Mouse (Mus musculus): ENCODE data around the gene Auts2. TPM values are rescaled to one million over a fixed set of nuclear protein-coding genes. Genes with fewer than 3 reads are reported as not detected.
A peak's percentile ranks its signal among the peaks of the same experiment; 100 is the strongest.

The Auts2 gene
- total RNA-seq, 2 experiments from 2014 or later: 19.4 to 30.5 TPM

- intact Hi-C loops (cut with DNase I; ENCODE audit: low total_unique reads): no loop called here
- no peak for DNase-seq
Measured at GRCm38 (mm10) chr5:132220376-132220930, 322.7 kb downstream of the Auts2 start.

- DNase-seq: no peak
Measured at GRCm38 (mm10) chr5:132216143-132216542, 327.0 kb downstream of the Auts2 start.

GRCm38 (mm10) chr5:132212446-132212845 is 330.7 kb downstream of the Auts2 start:
- DNase-seq: no peak
- intact Hi-C loops (cut with DNase I; ENCODE audit: low total_unique reads): no loop called here

More at GRCm38 (mm10) chr5:132216143-132216542, 327.0 kb downstream of the Auts2 start:
- intact Hi-C loops (cut with DNase I; ENCODE audit: low total_unique reads): no loop called here

- no peak for DNase-seq
- intact Hi-C loops (cut with DNase I; ENCODE audit: low total_unique reads): no loop called here
Measured at GRCm38 (mm10) chr5:132209694-132210093, 333.4 kb downstream of the Auts2 start.

- no peak for DNase-seq
- intact Hi-C loops (cut with DNase I; ENCODE audit: low total_unique reads): no loop called here
Measured at GRCm38 (mm10) chr5:132206220-132206619, 336.9 kb downstream of the Auts2 start.

- no peak for DNase-seq
- intact Hi-C loops (cut with DNase I; ENCODE audit: low total_unique reads): no loop called here
Measured at GRCm38 (mm10) chr5:132203846-132204245, 339.3 kb downstream of the Auts2 start.

- DNase-seq: peak; percentile 14
- intact Hi-C loops (cut with DNase I; ENCODE audit: low total_unique reads): no loop called here
Measured at GRCm38 (mm10) chr5:132201077-132201645, 342.0 kb downstream of the Auts2 start.

GRCm38 (mm10) chr5:132200595-132200994 is 342.5 kb downstream of the Auts2 start:
- intact Hi-C loops (cut with DNase I; ENCODE audit: low total_unique reads): no loop called here

GRCm38 (mm10) chr5:132195048-132195533 is 348.1 kb downstream of the Auts2 start:
- intact Hi-C loops (cut with DNase I; ENCODE audit: low total_unique reads): no loop called here
- peak; percentile 52 for DNase-seq

More at GRCm38 (mm10) chr5:132200595-132200994, 342.5 kb downstream of the Auts2 start:
- no peak for DNase-seq

- no peak for DNase-seq
- intact Hi-C loops (cut with DNase I; ENCODE audit: low total_unique reads): no loop called here
Measured at GRCm38 (mm10) chr5:132190190-132190589, 353.0 kb downstream of the Auts2 start.

- intact Hi-C loops (cut with DNase I; ENCODE audit: low total_unique reads): no loop called here
Measured at GRCm38 (mm10) chr5:132186659-132187058, 356.5 kb downstream of the Auts2 start.

GRCm38 (mm10) chr5:132186221-132186620 is 356.9 kb downstream of the Auts2 start:
- intact Hi-C loops (cut with DNase I; ENCODE audit: low total_unique reads): no loop called here

More at GRCm38 (mm10) chr5:132186659-132187058, 356.5 kb downstream of the Auts2 start:
- DNase-seq: no peak

GRCm38 (mm10) chr5:132184395-132185095 is 358.6 kb downstream of the Auts2 start:
- DNase-seq: no peak
- intact Hi-C loops (cut with DNase I; ENCODE audit: low total_unique reads): no loop called here

More at GRCm38 (mm10) chr5:132186221-132186620, 356.9 kb downstream of the Auts2 start:
- DNase-seq: no peak

GRCm38 (mm10) chr5:132182077-132182476 is 361.1 kb downstream of the Auts2 start:
- DNase-seq: no peak
- intact Hi-C loops (cut with DNase I; ENCODE audit: low total_unique reads): no loop called here

GRCm38 (mm10) chr5:132170010-132170409 is 373.1 kb downstream of the Auts2 start:
- DNase-seq: no peak
- intact Hi-C loops (cut with DNase I; ENCODE audit: low total_unique reads): no loop called here

- intact Hi-C loops (cut with DNase I; ENCODE audit: low total_unique reads): no loop called here
- DNase-seq: no peak
Measured at GRCm38 (mm10) chr5:132168805-132169204, 374.3 kb downstream of the Auts2 start.

GRCm38 (mm10) chr5:132168224-132168623 is 374.9 kb downstream of the Auts2 start:
- DNase-seq: no peak
- intact Hi-C loops (cut with DNase I; ENCODE audit: low total_unique reads): no loop called here

- DNase-seq: no peak
- intact Hi-C loops (cut with DNase I; ENCODE audit: low total_unique reads): no loop called here
Measured at GRCm38 (mm10) chr5:132166559-132166958, 376.6 kb downstream of the Auts2 start.

- DNase-seq: no peak
- intact Hi-C loops (cut with DNase I; ENCODE audit: low total_unique reads): no loop called here
Measured at GRCm38 (mm10) chr5:132163960-132164359, 379.2 kb downstream of the Auts2 start.

GRCm38 (mm10) chr5:132162206-132162533 is 381.0 kb downstream of the Auts2 start:
- no peak for DNase-seq
- intact Hi-C loops (cut with DNase I; ENCODE audit: low total_unique reads): no loop called here
